Mouse (Mus musculus) kidney, embryonic 15.5 days (tissue): ENCODE results near the gene Bicdl2. TPM values are rescaled to one million over a fixed set of nuclear protein-coding genes. Genes with fewer than 3 reads are reported as not detected.
A peak's percentile ranks its signal among the peaks of the same experiment; 100 is the strongest.

Experiments used
- ATAC-seq: fragments of 200-750 bp; cut with Nextera tagmentation; replicated peaks from 2 replicates; pipeline ENCODE4 v1.8.0; 2017; ENCODE audit warnings: moderate TSS enrichment; ENCODE audit not compliant: low FRiP score
- H3K27ac ChIP-seq: fragments of 300-500 bp; sonication (generic); 2 replicates; pipeline ENCODE4 v1.5.1; 2015; ENCODE audit warnings: mild to moderate bottlenecking, inconsistent platforms
- H3K27me3 ChIP-seq: fragments of 300-500 bp; sonication (generic); 2 replicates; pipeline ENCODE4 v1.6.1; 2015; ENCODE audit warnings: inconsistent platforms
- H3K36me3 ChIP-seq: fragments of 300-500 bp; sonication (generic); 2 replicates; pipeline ENCODE4 v1.6.1; 2015; ENCODE audit warnings: inconsistent platforms
- H3K4me1 ChIP-seq: fragments of 300-500 bp; sonication (generic); 2 replicates; pipeline ENCODE4 v1.6.1; 2015; ENCODE audit warnings: inconsistent platforms
- H3K4me2 ChIP-seq: fragments of 300-500 bp; sonication (generic); 2 replicates; pipeline ENCODE4 v1.6.1; 2015; ENCODE audit warnings: moderate library complexity, mild to moderate bottlenecking, inconsistent platforms
- H3K4me3 ChIP-seq: fragments of 300-500 bp; sonication (generic); replicated peaks from 2 replicates; pipeline ENCODE4 v1.5.1; 2015; ENCODE audit warnings: mild to moderate bottlenecking, inconsistent platforms
- H3K9ac ChIP-seq: fragments of 300-500 bp; sonication (generic); 2 replicates; pipeline ENCODE4 v1.6.1; 2015; ENCODE audit warnings: mild to moderate bottlenecking, inconsistent platforms
- H3K9me3 ChIP-seq: fragments of 300-500 bp; sonication (generic); replicated peaks from 2 replicates; pipeline ENCODE4 v1.6.1; 2016; ENCODE audit warnings: inconsistent platforms
- WGBS: fragments of 180-500 bp; shearing (Covaris S2); methylation state at CpG from one replicate; pipeline ENCODE4 v1.1.7; 2015; ENCODE audit warnings: mixed read lengths; 5-methylcytosine and 5-hydroxymethylcytosine counted together
- polyA plus RNA-seq: library from polyadenylated mRNA; unstranded; fragments of >200 nt; fragmentation: Nextera tagmentation; extraction: Ambion mirVana; gene quantifications from 2 replicates; pipeline ENCODE4 v1.2.1, GENCODE M21; 2015

The Bicdl2 gene
- polyA plus RNA-seq, 1 experiment from 2014 or later: 1.3 TPM

DNA sequence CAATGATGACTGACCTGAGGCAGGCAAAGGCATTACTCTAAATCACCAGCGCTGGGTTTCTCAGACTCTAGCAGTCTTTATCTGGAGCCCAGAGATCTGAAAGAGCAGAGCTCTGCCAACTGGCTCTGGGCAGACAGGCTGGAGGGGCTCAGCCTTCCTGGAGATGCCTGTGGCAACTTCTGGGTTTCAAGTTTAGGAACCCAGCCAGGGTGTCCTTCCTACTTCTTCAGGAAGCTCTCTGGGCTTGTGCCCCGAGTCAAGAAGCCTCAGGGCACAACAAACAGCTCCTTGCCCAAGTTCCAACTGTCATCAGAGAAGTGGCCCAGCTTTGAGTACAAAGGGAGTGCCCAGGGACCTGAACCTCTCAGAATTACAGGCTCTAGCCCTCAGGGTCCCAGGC, 5.9 kb upstream of the Bicdl2 start:
- ATAC-seq: no peak
- WGBS: 49% methylated on average over 2 of the region's 2 CpGs
- no peak overlapping the region for H3K27ac ChIP-seq
- no peaks in the 10 kb centered on the region for H3K4me1 ChIP-seq
- H3K4me2 ChIP-seq: no peak overlapping the region
- H3K9ac ChIP-seq: no peak overlapping the region
- H3K9me3 ChIP-seq: no peaks in the 10 kb centered on the region
- H3K36me3 ChIP-seq: no peaks in the 10 kb centered on the region
- no peak overlapping the region for H3K4me3 ChIP-seq
- H3K27me3 ChIP-seq: peaks cover 12% of the 10 kb centered on the region

DNA sequence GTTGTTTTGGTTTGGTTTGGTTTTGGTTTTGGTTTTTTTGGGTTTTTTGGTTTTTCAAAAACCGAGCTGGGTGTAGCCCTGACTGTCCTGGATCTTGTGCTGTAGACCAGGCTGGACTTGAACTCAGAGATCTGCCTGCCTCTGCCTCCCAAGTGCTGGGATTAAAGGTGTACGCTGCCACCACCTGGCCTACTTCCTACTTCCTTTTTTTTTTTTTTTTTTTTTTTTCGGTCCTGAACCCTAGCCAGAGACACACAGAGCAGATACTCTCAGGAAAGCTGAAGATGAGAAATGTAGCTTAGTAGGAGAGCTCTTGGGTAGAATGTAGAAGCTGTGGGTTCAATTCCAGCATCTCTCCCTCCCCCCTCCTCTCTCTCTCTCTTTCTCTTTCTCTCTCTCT, 1.9 kb upstream of the Bicdl2 start:
- 83% methylated on average over 3 of the region's 3 CpGs for WGBS
- no peak for ATAC-seq
- Histone ChIP-seq H3K4me3 (no peak overlapping the region), H3K9me3 (no peaks in the 10 kb centered on the region), H3K27ac (no peak overlapping the region), H3K4me2 (no peak overlapping the region), H3K4me1 (peaks cover 16% of the 10 kb centered on the region), H3K9ac (no peak overlapping the region), H3K36me3 (no peaks in the 10 kb centered on the region), H3K27me3 (peaks cover 51% of the 10 kb centered on the region)

DNA sequence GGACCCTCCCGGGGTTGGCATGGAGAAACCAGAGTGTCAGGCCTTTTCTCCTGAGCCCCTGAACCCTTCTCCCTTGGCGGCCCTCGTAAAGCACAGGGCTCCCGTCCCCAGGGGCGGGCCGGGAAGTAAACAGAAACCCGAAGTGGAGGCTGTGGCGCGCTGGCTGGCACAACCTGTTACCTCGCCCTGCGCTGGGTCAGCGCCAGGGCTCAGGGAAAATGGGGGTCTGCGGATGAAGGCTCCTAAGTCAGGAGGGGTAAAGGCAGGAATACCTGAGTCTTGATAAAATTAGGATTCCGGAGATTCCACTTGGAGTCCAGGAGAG, 532 bp downstream of the Bicdl2 start:
- H3K4me2 ChIP-seq: peak overlapping the region; percentile 59
- ATAC-seq: no peak
- peaks cover 16% of the 10 kb centered on the region for H3K4me1 ChIP-seq
- H3K36me3 ChIP-seq: no peaks in the 10 kb centered on the region
- H3K9ac ChIP-seq: no peak overlapping the region
- 1% methylated on average over 14 of the region's 14 CpGs for WGBS
- H3K4me3 ChIP-seq: peak overlapping the region; percentile 41
- H3K27me3 ChIP-seq: peaks cover 53% of the 10 kb centered on the region
- no peaks in the 10 kb centered on the region for H3K9me3 ChIP-seq
- H3K27ac ChIP-seq: no peak overlapping the region

DNA sequence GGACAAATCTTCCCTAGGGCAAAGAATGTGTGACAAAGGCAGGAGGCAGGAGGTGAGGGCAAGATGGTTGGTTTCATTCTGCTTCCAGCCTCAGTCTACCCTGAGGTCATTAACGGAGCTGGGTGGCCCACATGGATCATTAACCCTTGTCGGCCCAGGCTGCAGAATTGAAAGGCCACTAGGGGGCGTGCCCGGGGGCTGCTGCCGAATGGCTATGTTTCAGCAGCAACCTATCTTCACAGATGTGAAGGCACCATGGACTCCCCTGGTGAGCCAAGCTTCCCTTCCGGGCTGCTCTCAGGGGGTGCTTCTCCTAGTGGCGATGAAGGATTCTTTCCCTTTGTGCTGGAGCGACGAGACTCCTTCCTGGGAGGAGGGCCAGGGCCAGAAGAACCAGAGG, 1.2 kb downstream of the Bicdl2 start:
- Histone ChIP-seq H3K4me2 (peak overlapping the region; percentile 59; the same call in 1 of the 2 replicates), H3K27ac (no peak overlapping the region), H3K36me3 (peaks cover 2% of the 10 kb centered on the region; the same call in 1 of the 2 replicates), H3K9ac (no peak overlapping the region), H3K9me3 (no peaks in the 10 kb centered on the region), H3K27me3 (peaks cover 53% of the 10 kb centered on the region), H3K4me1 (peaks cover 16% of the 10 kb centered on the region), H3K4me3 (no peak overlapping the region)
- ATAC-seq: no peak
- 3% methylated on average over 9 of the region's 9 CpGs for WGBS

DNA sequence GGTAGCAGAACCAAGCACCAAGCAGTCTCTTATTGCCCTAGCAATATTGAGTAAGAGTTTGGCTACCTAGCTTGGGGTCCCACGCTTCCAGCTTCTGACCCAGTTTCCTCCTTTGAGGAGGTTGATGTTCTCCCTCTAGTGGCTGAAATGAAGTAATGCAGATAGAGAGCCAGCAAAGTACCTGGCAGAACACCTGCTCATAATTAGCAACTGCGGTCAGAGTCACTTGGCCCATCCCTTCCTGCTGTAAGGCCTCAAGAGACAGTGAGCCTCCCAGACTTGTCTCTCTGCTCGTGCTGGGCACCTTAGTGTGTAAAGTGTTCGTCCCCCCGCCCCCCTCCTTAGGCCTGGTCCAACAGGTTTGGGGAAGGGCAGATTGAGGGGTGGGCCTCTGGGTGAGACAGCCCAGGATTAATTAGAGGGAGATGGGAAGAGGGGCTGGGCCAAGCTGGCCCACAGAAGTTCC, 4.3 kb downstream of the Bicdl2 start:
- Histone ChIP-seq H3K4me2 (no peak overlapping the region), H3K27ac (no peak overlapping the region), H3K4me3 (no peak overlapping the region), H3K9ac (no peak overlapping the region), H3K9me3 (no peaks in the 10 kb centered on the region), H3K36me3 (peaks cover 32% of the 10 kb centered on the region), H3K4me1 (peaks cover 16% of the 10 kb centered on the region), H3K27me3 (peaks cover 39% of the 10 kb centered on the region)
- peak; percentile 11 for ATAC-seq
- 12% methylated on average over 5 of the region's 5 CpGs for WGBS

DNA sequence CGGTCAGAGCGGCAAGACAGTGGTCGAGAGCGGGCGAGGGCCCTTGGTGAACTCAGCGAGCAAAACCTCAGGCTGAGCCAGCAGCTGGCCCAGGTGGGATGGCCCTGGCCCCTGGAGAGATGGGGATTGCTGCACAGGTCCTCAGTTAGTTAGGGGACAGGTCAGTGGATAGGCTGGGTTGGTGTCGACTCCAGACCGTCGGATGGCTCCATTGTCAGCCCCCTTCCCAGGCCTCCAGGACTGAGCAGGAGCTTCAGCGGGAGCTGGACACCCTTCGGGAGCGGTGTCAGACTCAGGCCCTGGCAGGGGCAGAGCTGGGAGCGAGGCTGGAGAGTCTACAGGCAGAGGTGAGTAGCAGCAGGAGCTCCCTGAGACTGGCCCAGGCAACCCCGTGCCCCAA, 5.2 kb downstream of the Bicdl2 start:
- Histone ChIP-seq H3K36me3 (peaks cover 41% of the 10 kb centered on the region), H3K9ac (no peak overlapping the region), H3K4me2 (no peak overlapping the region), H3K9me3 (no peaks in the 10 kb centered on the region), H3K4me3 (no peak overlapping the region), H3K4me1 (peaks cover 13% of the 10 kb centered on the region), H3K27me3 (peaks cover 30% of the 10 kb centered on the region), H3K27ac (no peak overlapping the region)
- 79% methylated on average over 14 of the region's 14 CpGs for WGBS
- 0 out of 2 replicates have a peak, but pooled peaks have one; percentile 13 for ATAC-seq

DNA sequence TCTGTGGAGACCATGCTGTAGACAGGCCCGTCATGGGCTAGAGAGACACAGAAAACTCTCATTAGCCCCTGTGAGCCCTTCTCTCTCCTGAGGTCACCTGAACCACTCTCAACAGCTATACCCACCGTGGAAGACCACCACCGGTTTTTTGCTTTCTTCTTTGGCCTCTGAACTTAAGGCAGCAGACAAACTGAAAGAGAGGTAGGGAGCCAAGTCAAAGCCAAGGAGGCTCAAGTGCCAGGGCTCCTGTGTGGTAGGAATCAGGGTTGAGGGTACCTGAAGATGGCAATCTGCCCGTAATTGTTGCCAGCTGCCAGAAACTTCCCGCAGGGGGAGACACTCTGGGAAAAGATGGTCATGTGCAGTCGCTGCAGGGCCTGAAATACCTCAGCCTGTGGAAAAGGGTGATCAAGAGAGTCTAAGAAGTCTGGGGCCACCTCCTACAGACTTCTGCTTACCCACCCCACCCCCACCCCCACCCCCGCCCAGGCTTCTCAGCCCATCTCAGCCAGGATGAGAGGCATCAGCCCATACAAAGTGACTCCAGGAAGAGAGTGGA, 10.3 kb downstream of the Bicdl2 start:
- ATAC-seq: no peak
- no peak overlapping the region for H3K9ac ChIP-seq
- H3K4me2 ChIP-seq: no peak overlapping the region
- no peaks in the 10 kb centered on the region for H3K27me3 ChIP-seq
- whole genome bisulfite sequencing: 95% methylated on average over 7 of the region's 7 CpGs
- no peak overlapping the region for H3K27ac ChIP-seq
- H3K4me3 ChIP-seq: no peak overlapping the region
- peaks cover 43% of the 10 kb centered on the region for H3K36me3 ChIP-seq
- no peaks in the 10 kb centered on the region for H3K9me3 ChIP-seq
- peaks cover 26% of the 10 kb centered on the region for H3K4me1 ChIP-seq

DNA sequence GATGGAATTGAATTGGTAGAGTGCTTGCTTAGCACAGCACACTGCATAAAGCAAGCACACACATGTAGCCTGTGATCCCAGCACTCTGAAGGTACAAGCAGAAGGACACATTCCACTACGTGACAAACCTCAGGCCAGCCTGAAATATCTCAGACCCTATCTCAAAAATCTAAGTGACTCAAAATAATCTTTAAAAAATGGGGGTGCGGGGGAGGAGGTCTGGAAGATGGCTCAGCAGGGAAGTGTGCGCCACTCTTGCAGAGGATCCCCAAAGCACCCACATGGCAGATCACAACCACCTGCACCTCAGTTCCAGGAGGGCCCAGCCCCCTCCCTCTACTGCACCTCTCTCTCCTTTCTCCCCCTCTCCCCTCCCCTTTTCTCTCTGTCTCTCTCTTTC, 11.2 kb downstream of the Bicdl2 start:
- H3K9me3 ChIP-seq: no peaks in the 10 kb centered on the region
- no peak overlapping the region for H3K4me3 ChIP-seq
- WGBS: 90% methylated on average over 3 of the region's 3 CpGs
- no peak overlapping the region for H3K9ac ChIP-seq
- peaks cover 9% of the 10 kb centered on the region; the same call in 1 of the 2 replicates for H3K27me3 ChIP-seq
- ATAC-seq: no peak
- H3K4me1 ChIP-seq: peaks cover 35% of the 10 kb centered on the region
- no peak overlapping the region for H3K4me2 ChIP-seq
- H3K27ac ChIP-seq: no peak overlapping the region
- peaks cover 41% of the 10 kb centered on the region for H3K36me3 ChIP-seq

DNA sequence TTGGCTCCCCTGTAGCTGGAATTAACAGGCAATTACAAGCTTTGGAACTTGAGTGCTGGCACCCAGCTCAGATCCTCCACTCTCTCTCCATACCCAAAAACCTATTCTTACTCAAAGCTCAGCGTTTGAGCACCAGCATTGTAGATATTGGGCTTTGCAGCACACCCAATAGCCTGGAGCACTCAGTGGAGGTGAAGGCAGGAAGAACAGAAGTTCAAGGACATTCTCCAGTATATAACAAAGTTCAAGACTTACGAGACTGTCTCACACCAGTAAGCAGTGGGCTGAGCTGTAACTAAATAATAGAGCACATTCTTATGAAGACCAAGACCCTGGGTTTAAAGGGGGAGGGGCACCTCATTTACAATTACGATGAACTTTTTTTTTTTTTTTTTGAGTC, 12.5 kb downstream of the Bicdl2 start:
- peak overlapping the region; percentile 89 for H3K4me2 ChIP-seq
- H3K9me3 ChIP-seq: no peaks in the 10 kb centered on the region
- WGBS: 50% methylated on average over 3 of the region's 3 CpGs
- no peak for ATAC-seq
- H3K4me1 ChIP-seq: peaks cover 45% of the 10 kb centered on the region
- peak overlapping the region; percentile 75 for H3K4me3 ChIP-seq
- peaks cover 12% of the 10 kb centered on the region for H3K27me3 ChIP-seq
- H3K9ac ChIP-seq: no peak overlapping the region
- H3K36me3 ChIP-seq: peaks cover 30% of the 10 kb centered on the region
- H3K27ac ChIP-seq: no peak overlapping the region

DNA sequence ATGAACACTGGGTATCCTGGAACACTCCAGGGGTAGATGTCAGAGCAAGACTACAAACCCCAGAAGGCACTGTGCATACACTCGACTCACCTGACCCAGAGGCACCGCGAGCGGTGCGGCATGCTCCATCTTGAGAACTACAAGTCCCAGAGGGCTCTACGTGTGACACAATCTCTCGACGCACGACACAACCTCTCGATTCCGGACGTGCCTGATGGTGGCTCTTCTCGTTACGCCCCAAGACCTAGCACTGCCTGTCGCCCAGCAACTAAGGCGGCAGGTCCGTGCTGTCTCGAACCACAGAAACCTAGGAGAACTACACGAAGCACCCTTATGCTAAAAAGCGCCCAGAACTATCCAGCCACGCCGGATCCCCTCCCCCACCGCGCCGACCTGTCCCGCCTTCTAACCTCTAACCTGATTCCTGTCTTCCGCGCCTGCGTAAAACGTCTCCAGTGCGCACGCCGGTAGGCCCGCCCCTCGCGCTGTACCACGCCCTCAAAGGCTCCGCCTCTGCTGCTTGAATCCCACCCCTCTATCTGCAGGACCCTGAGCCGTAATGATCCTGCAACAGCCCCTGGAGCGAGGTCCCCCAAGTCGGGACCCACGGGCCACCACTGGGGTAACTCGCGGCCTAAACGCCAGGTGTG, 13.2 kb downstream of the Bicdl2 start, which contains the start of the genes Hcfc1r1 and Thoc6:
Gene Hcfc1r1, plus strand, starts transcription at position 173 of the 650 bp plus-strand sequence.
Gene Thoc6, minus strand, starts transcription at position 459 of the 650 bp plus-strand sequence.
- WGBS: under 1% methylated on average over 45 of the region's 45 CpGs
- Histone ChIP-seq H3K27ac (peak within 1 kb of the TSS; percentile 90), H3K4me2 (peak within 1 kb of the TSS; percentile 89), H3K36me3 (peaks cover 22% of the 10 kb centered on the region), H3K9ac (peak within 1 kb of the TSS; percentile 58), H3K27me3 (peaks cover 20% of the 10 kb centered on the region), H3K4me3 (peak within 1 kb of the TSS; percentile 75), H3K9me3 (no peaks in the 10 kb centered on the region), H3K4me1 (peaks cover 46% of the 10 kb centered on the region)
- ATAC-seq: peak; percentile 93

DNA sequence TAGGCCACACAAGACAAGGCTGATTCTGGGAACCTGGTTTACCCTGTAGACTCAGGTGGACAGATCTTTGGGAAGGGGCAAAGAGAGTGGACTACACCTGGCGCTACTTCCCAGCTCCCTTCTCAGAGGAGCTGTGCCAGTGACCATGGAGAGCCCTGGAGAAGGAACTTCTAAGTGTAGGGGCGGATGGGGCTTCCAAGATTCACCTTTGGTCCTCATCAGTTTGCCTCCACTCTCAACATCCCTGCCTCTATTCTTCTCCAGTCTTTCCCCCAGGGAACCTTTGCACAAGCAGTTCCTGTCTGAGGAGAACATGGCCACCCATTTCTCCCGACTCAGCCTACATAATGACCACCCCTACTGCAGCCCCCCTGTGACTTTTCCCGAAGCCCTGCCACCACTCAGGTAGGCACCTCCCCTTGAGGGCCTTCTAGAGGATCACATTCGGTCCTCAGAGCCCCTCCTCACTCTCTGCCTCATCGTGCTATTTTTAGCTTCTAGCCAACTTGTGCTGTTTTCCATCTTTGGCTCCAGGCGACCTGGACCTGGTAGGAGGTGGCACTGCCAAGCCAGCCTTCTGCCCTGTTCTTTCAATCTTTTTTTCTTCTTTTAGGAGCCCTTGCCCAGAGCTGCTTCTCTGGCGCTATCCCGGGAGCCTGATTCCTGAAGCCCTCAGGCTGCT, 14.1 kb downstream of the Bicdl2 start:
- 39% methylated on average over 9 of the region's 9 CpGs for WGBS
- ATAC-seq: no peak
- peaks cover 13% of the 10 kb centered on the region for H3K36me3 ChIP-seq
- no peaks in the 10 kb centered on the region for H3K9me3 ChIP-seq
- H3K4me2 ChIP-seq: peak overlapping the region; percentile 89
- H3K4me1 ChIP-seq: peaks cover 54% of the 10 kb centered on the region
- H3K4me3 ChIP-seq: peak overlapping the region; percentile 75
- peak overlapping the region; percentile 90 for H3K27ac ChIP-seq
- peaks cover 28% of the 10 kb centered on the region for H3K27me3 ChIP-seq
- H3K9ac ChIP-seq: peak overlapping the region; percentile 58

DNA sequence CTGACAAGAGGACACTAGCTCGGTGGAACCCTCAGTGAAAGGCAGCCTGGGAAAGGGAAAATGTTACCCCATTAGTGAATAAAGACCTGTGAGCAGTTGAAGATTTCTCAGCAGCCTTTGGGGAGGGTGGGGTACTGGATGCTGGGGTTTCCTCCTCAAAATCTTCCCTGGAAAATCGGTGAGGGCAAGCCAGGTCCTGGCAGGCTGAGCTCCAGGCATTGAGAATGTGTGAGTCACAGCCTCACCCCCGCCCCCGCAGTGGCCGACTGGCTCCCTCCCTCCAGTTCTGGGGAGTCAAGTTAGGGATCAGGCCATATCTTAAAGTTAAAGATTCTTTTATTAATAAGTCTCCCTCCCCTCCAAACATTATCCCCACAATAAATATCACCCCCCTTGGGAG, 14.8 kb downstream of the Bicdl2 start:
- peaks cover 6% of the 10 kb centered on the region; the same call in 1 of the 2 replicates for H3K36me3 ChIP-seq
- H3K4me1 ChIP-seq: peaks cover 61% of the 10 kb centered on the region
- H3K27me3 ChIP-seq: peaks cover 35% of the 10 kb centered on the region
- H3K9ac ChIP-seq: no peak overlapping the region
- WGBS: 21% methylated on average over 5 of the region's 5 CpGs
- peak overlapping the region; percentile 84; the same call in 1 of the 2 replicates for H3K27ac ChIP-seq
- H3K4me3 ChIP-seq: peak overlapping the region; percentile 58
- H3K9me3 ChIP-seq: no peaks in the 10 kb centered on the region
- peak overlapping the region; percentile 89 for H3K4me2 ChIP-seq
- ATAC-seq: no peak
